Mouse (Mus musculus): ENCODE measurements around the gene Scgb2b18. TPM values are rescaled to one million over a fixed set of nuclear protein-coding genes. Genes with fewer than 3 reads are reported as not detected.

Scgb2b18 gene
- not detected for polyA plus RNA-seq (2015; fragmentation: Illumina TruSeq; extraction: RNeasy Lipid Tissue Mini Kit (QIAGEN cat#74804); ENCODE audit: insufficient read depth, low read depth, low replicate concordance)

DNA sequence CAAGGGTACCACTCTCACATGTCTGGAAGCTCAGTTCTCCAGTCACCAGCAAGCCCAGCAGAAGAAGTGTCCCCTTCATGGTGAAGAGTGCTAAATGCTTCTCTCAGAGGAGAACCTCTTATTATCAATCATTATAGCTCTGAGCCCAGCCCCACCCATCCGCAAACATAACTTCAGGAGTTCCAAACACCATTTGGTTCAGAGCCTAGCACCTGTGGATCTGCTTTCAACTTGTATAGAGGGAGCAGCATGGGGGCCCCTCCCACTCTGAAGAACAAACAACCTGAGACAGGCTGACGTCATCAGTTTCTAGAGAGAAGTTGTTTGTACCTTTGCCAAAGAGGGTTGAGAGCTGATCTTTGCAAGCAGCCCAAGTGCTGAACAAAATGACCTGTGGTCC is at the start of gene Scgb2b18:
Gene Scgb2b18, minus strand, starts transcription at position 101 of the 400 bp plus-strand sequence.

GRCm38 (mm10) chr7:33185268-33185667 is 11.6 kb upstream of the Scgb2b18 start, which contains the start of gene Scgb1b18:
TSS of gene Scgb1b18 (plus strand) at chr7:33185568.

Other genes starting within 250 kb of the Scgb2b18 start
- gene Scgb2b17, start 117.3 kb downstream of the Scgb2b18 start, polyA plus RNA-seq (2015; fragmentation: Illumina TruSeq; extraction: RNeasy Lipid Tissue Mini Kit (QIAGEN cat#74804); ENCODE audit: insufficient read depth, low read depth, low replicate concordance), result not detected
- gene Scgb1b17, start 110.4 kb downstream of the Scgb2b18 start, polyA plus RNA-seq (2015; fragmentation: Illumina TruSeq; extraction: RNeasy Lipid Tissue Mini Kit (QIAGEN cat#74804); ENCODE audit: insufficient read depth, low read depth, low replicate concordance), result not detected
- gene Scgb1b18, start 11.7 kb upstream of the Scgb2b18 start, polyA plus RNA-seq (2015; fragmentation: Illumina TruSeq; extraction: RNeasy Lipid Tissue Mini Kit (QIAGEN cat#74804); ENCODE audit: insufficient read depth, low read depth, low replicate concordance), result not detected
- gene Scgb2b19, start 106.5 kb upstream of the Scgb2b18 start, polyA plus RNA-seq (2015; fragmentation: Illumina TruSeq; extraction: RNeasy Lipid Tissue Mini Kit (QIAGEN cat#74804); ENCODE audit: insufficient read depth, low read depth, low replicate concordance), result not detected
- gene Scgb1b19, start 113.4 kb upstream of the Scgb2b18 start, polyA plus RNA-seq (2015; fragmentation: Illumina TruSeq; extraction: RNeasy Lipid Tissue Mini Kit (QIAGEN cat#74804); ENCODE audit: insufficient read depth, low read depth, low replicate concordance), result not detected
- not detected for gene Scgb2b20, start 192.5 kb upstream of the Scgb2b18 start, polyA plus RNA-seq (2015; fragmentation: Illumina TruSeq; extraction: RNeasy Lipid Tissue Mini Kit (QIAGEN cat#74804); ENCODE audit: insufficient read depth, low read depth, low replicate concordance)
- gene Scgb1b20, start 199.4 kb upstream of the Scgb2b18 start, polyA plus RNA-seq (2015; fragmentation: Illumina TruSeq; extraction: RNeasy Lipid Tissue Mini Kit (QIAGEN cat#74804); ENCODE audit: insufficient read depth, low read depth, low replicate concordance), result not detected

Data from pancreas, adult 10 weeks (tissue).